Mouse (Mus musculus) gastrocnemius, adult 18-20 months (tissue): Measurements from ENCODE around the gene Plagl2. TPM values are rescaled to one million over a fixed set of nuclear protein-coding genes. Genes with fewer than 3 reads are reported as not detected.
"Not testable (repeated sequence)": the region's sequence is repeated elsewhere in the genome, so short reads cannot be mapped to it uniquely, and the experiment has no call there.

Source experiments
- DNase-seq: peaks from one replicate; pipeline ENCODE4 v3.0.0; 2021; ENCODE audit warnings: low spot score
- long read RNA-seq, 2 experiments: library from polyadenylated mRNA; stranded (forward); transcript quantifications; one replicate each; pipeline ENCODE4 v2.0.0; 2021
- total RNA-seq, 2 experiments: library from RNA; stranded (reverse); gene quantifications; 2 replicates each; pipeline ENCODE4 v1.2.3; 2021

Gene Plagl2
- 1 to 10 TPM; 2.6 to 3.1 TPM for total RNA-seq
- long read RNA-seq, experiment 1, partial matches to known transcripts = 0 of 2 reads
- long read RNA-seq, experiment 1, other reads (novel, unspliced or antisense) = 2 of 2 reads
- long read RNA-seq, experiment 2, partial matches to known transcripts = 0 of 1 reads
- long read RNA-seq, experiment 2, other reads (novel, unspliced or antisense) = 1 of 1 reads

GRCm38 (mm10) chr2:153241250-153242014, at the start of gene Plagl2, which contains the start of gene Pofut1:
TSS of gene Plagl2 (minus strand) at chr2:153241426.
TSS of gene Pofut1 (plus strand) at chr2:153241533.
- peak; percentile 90 for DNase-seq

- no peak for DNase-seq
Measured at GRCm38 (mm10) chr2:153287835-153288234, 46.6 kb upstream of the Plagl2 start.

GRCm38 (mm10) chr2:153286524-153286923, 45.3 kb upstream of the Plagl2 start:
- DNase-seq = no peak

- DNase-seq = no peak
Measured at GRCm38 (mm10) chr2:153283919-153284318, 42.7 kb upstream of the Plagl2 start.

- DNase-seq = no peak
Measured at GRCm38 (mm10) chr2:153278357-153278756, 37.1 kb upstream of the Plagl2 start.

GRCm38 (mm10) chr2:153276846-153277245, 35.6 kb upstream of the Plagl2 start:
- DNase-seq = not testable (repeated sequence)

GRCm38 (mm10) chr2:153276440-153276839, 35.2 kb upstream of the Plagl2 start:
- no peak for DNase-seq

GRCm38 (mm10) chr2:153275577-153275976, 34.4 kb upstream of the Plagl2 start:
- not testable (repeated sequence) for DNase-seq

GRCm38 (mm10) chr2:153274919-153275247, 33.7 kb upstream of the Plagl2 start:
- no peak for DNase-seq

GRCm38 (mm10) chr2:153274200-153274918, 33.1 kb upstream of the Plagl2 start:
- DNase-seq = not testable (repeated sequence)

- DNase-seq = not testable (repeated sequence)
Measured at GRCm38 (mm10) chr2:153270231-153270915, 29.1 kb upstream of the Plagl2 start.

GRCm38 (mm10) chr2:153267331-153267730, 26.1 kb upstream of the Plagl2 start:
- DNase-seq = no peak

GRCm38 (mm10) chr2:153263053-153263452, 21.8 kb upstream of the Plagl2 start:
- no peak for DNase-seq

- no peak for DNase-seq
Measured at GRCm38 (mm10) chr2:153259864-153260674, 18.8 kb upstream of the Plagl2 start.

- DNase-seq = no peak
Measured at GRCm38 (mm10) chr2:153259030-153259863, 18.0 kb upstream of the Plagl2 start.

GRCm38 (mm10) chr2:153256604-153257003, 15.4 kb upstream of the Plagl2 start:
- no peak for DNase-seq

GRCm38 (mm10) chr2:153249751-153250150, 8.5 kb upstream of the Plagl2 start:
- no peak for DNase-seq

GRCm38 (mm10) chr2:153242156-153242555, 930 bp upstream of the Plagl2 start:
- no peak for DNase-seq

- DNase-seq = no peak
Measured at GRCm38 (mm10) chr2:153240701-153241235, 458 bp downstream of the Plagl2 start.
